ENCODE assay signal across 9 mouse cellular contexts in genomic region chr16:8831241-8831640, GRCm38 (mm10). TPM values are rescaled to one million over a fixed set of nuclear protein-coding genes. Genes with fewer than 3 reads are reported as not detected.
DNase-seq lines count a peak whose midpoint lies in the region; ATAC-seq and TF ChIP-seq lines count a peak whose summit lies in the region.
"Had no signal": no experiment of that assay in that cellular context is flagged by ENCODE, and none has a peak within 500 bp of the region (broad histone marks: within the 10 kb centered on the region; RNA-seq: fewer than 3 reads in every experiment).

No protein-coding gene starts in this region.

- no peaks in the 10 kb centered on the region for H3K27me3 ChIP-seq in stomach, embryonic 16.5 days (ENCODE audit: control insufficient read depth, insufficient read depth, low read length)
- H3K27me3 ChIP-seq: Patski had no signal

- intact Hi-C loops in gastrocnemius, adult 2 months (cut with DNase I) = loop anchor here (2.0 to 5.0 kb wide), 2 partner anchors 18 to 36 kb away; no protein-coding TSS in a partner anchor
- intact Hi-C loops in left cerebral cortex, postnatal 14 days (cut with DNase I) = loop anchor here (2.0 kb wide), 1 partner anchor 94 kb away; no protein-coding TSS in a partner anchor

- H3K9ac ChIP-seq in stomach, embryonic 16.5 days (ENCODE audit: low read length) = peak overlapping the region; percentile 100

- no peak for TF ChIP-seq CTCF in gastrocnemius, adult 2 months (IDR thresholded peaks at IDR 0.05)

- peak overlapping the region; percentile 100 for H3K27ac ChIP-seq in gastrocnemius, adult 2 months
- H3K27ac ChIP-seq in stomach, embryonic 16.5 days (ENCODE audit: low read length) = peak overlapping the region; percentile 97

- H3K36me3 ChIP-seq in stomach, embryonic 16.5 days (ENCODE audit: control insufficient read depth, insufficient read depth, low read length) = peaks cover 3% of the 10 kb centered on the region; the same call in 1 of the 2 replicates

- peaks cover 15% of the 10 kb centered on the region for H3K4me1 ChIP-seq in stomach, embryonic 16.5 days (ENCODE audit: control insufficient read depth, insufficient read depth, low read length)

- DNase-seq in gastrocnemius, adult 2 months = peak; percentile 39
- no peak for DNase-seq in gastrocnemius, adult 8-10 months (ENCODE audit: low spot score in 2 of 2)
- DNase-seq in cerebellum, adult 8-10 months = peak; percentile 26
- peak; percentile 23 for DNase-seq in gastrocnemius, postnatal 25 days
- DNase-seq in kidney, adult 8-10 months = peak; percentile 41 to 53
- DNase-seq in lung, postnatal 14 days = peak; percentile 18
- DNase-seq in left cerebral cortex, postnatal 14 days (ENCODE audit: low spot score in 2 of 2) = no peak

- 1% methylated on average over 12 of the region's 12 CpGs for WGBS in stomach, embryonic 16.5 days

- no peaks in the 10 kb centered on the region for H3K9me3 ChIP-seq in stomach, embryonic 16.5 days (replicated peaks; ENCODE audit: control insufficient read depth, low read length)

- H3K4me3 ChIP-seq in gastrocnemius, adult 2 months = peak overlapping the region; percentile 99
- peak overlapping the region; percentile 96 for H3K4me3 ChIP-seq in stomach, embryonic 16.5 days (replicated peaks; ENCODE audit: low read length)

- H3K4me2 ChIP-seq in stomach, embryonic 16.5 days (ENCODE audit: low read depth, low read length) = peak overlapping the region; percentile 97

- no peak for ATAC-seq in stomach, embryonic 16.5 days (ENCODE audit: insufficient read depth, low FRiP score)

RNA-seq across cellular contexts. Expression of gene 1810013L24Rik, which starts 1.3 kb away (rescaled TPM):
- total RNA-seq in gastrocnemius, adult 2 months (2021) = 100 to 1,000 TPM in 1 of 2 experiments, 10 to 100 TPM in 1; 80.9 to 111 TPM
- total RNA-seq in gastrocnemius, adult 8-10 months (2022) = 100 to 1,000 TPM in 2 of 4 experiments, 10 to 100 TPM in 2; 97.6 to 111 (median 103) TPM
- total RNA-seq in gastrocnemius, postnatal 25 days (2021) = 10 to 100 TPM; 67.4 to 73.8 TPM
- polyA plus RNA-seq in stomach, embryonic 16.5 days (2015; fragmentation: Nextera tagmentation; extraction: Ambion mirVana) = 13.3 and 17.8 TPM in 2 replicates
- total RNA-seq in left cerebral cortex, postnatal 14 days (2021) = 100 to 1,000 TPM; 110 to 118 TPM

RNA-seq across cellular contexts. Expression of gene Usp7, which starts 39.1 kb away (rescaled TPM):
- 10 to 100 TPM; 61.8 to 69.1 TPM for total RNA-seq in gastrocnemius, adult 2 months (2021)
- 10 to 100 TPM; 51.1 to 62.5 (median 60.0) TPM for total RNA-seq in gastrocnemius, adult 8-10 months (2022)
- 10 to 100 TPM; 49.3 to 49.4 TPM for total RNA-seq in gastrocnemius, postnatal 25 days (2021)
- 24.4 and 28.6 TPM in 2 replicates for polyA plus RNA-seq in stomach, embryonic 16.5 days (2015; fragmentation: Nextera tagmentation; extraction: Ambion mirVana)
- total RNA-seq in left cerebral cortex, postnatal 14 days (2021) = 100 to 1,000 TPM; 155 to 156 TPM

Comparison
In these comparisons a context has a peak if more than half of its experiments do, and no peak if none do; other contexts are left out.
1. DNase-seq: peak in gastrocnemius, adult 2 months (single experiment), cerebellum, adult 8-10 months (single experiment), gastrocnemius, postnatal 25 days (single experiment), kidney, adult 8-10 months (2 of 2) and lung, postnatal 14 days (single experiment); none in gastrocnemius, adult 8-10 months (0 of 2) and left cerebral cortex, postnatal 14 days (0 of 2).